Mouse (Mus musculus): ENCODE data around the gene Wdr83os.
"Not testable (repeated sequence)": the region's sequence is repeated elsewhere in the genome, so short reads cannot be mapped to it uniquely, and the experiment has no call there.

DNA sequence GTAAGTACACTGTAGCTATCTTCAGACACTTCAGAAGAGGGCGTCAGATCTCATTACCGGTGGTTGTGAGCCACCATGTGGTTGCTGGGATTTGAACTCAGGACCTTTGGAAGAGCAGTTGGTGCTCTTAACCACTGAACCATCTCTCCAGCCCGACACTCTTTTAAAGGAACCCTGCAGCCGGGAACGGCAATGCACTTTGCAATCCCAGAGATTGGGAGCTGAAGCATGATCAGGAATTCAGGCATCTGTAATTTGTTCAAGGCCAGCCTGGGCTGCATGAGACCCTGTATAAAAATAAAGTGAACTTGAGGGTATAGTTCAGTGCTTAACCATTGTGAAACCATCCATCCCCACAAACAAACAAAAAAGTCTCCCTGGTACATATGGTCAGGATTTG is 39.7 kb downstream of the Wdr83os start:
- not testable (repeated sequence) for TF ChIP-seq CTCF (IDR thresholded peaks at IDR 0.05; ENCODE audit: extremely low read depth, insufficient read length, insufficient replicate concordance, low read depth, low read length); POLR2A (IDR thresholded peaks at IDR 0.05; ENCODE audit: low read depth, low read length)

Data from small intestine, adult 2 months (tissue).